Mouse (Mus musculus) cerebellum, adult 2 months (tissue): Measurements from ENCODE around the gene Guca2a.

Source experiments
- CTCF ChIP-seq: fragments of 200-500 bp; IDR thresholded peaks from 2 replicates; pipeline ENCODE4 v1.5.1; 2011; ENCODE audit warnings: low read depth, mild to moderate bottlenecking, control low read depth, low read length, moderate library complexity, borderline replicate concordance; ENCODE audit not compliant: insufficient read depth
- POLR2A ChIP-seq: fragments of 200-500 bp; IDR thresholded peaks from 2 replicates; pipeline ENCODE4 v1.6.1; 2011; ENCODE audit warnings: low read length, control low read depth, borderline replicate concordance; ENCODE audit not compliant: insufficient read depth

DNA sequence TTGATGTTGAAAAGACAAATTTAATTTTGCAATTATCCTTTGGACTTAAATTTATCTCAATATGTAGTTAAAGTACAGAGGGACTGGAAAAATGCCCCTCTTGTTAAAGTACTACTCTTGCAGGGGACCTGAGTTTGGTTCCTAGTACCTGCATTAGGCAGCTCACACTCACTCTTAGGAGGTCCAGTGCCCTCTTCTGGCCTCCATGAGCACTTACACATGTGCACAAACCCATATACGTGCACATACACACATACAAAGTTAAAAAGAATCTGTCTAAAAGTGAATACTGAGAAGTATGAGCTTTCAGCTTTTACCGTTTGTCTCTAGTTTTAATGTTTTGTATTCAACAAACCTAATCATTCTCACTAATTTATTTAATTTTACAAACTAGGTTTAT is 49.5 kb upstream of the Guca2a start:
- TF ChIP-seq CTCF (no peak), POLR2A (no peak)
